Mouse (Mus musculus) megakaryocyte, embryonic 14.5 days (primary cell): ENCODE results near the gene Rspry1. TPM values are rescaled to one million over a fixed set of nuclear protein-coding genes. Genes with fewer than 3 reads are reported as not detected.

Source experiments
- H3K27me3 ChIP-seq: replicated peaks from 2 replicates; pipeline ENCODE3; 2012; ENCODE audit warnings: inconsistent platforms
- H3K36me3 ChIP-seq: replicated peaks from 2 replicates; pipeline ENCODE3; 2012; ENCODE audit warnings: low read length, inconsistent platforms, mixed read lengths
- H3K4me1 ChIP-seq: 2 replicates; pipeline ENCODE4 v1.6.1; 2012; ENCODE audit warnings: inconsistent platforms
- H3K4me3 ChIP-seq: replicated peaks from 2 replicates; pipeline ENCODE3; 2012; ENCODE audit warnings: moderate library complexity, mild to moderate bottlenecking, inconsistent platforms
- H3K9me3 ChIP-seq: 2 replicates; pipeline ENCODE4 v1.6.1; 2012; ENCODE audit warnings: inconsistent platforms
- FLI1 ChIP-seq: IDR thresholded peaks from 2 replicates; pipeline ENCODE4 v1.6.1; 2012; ENCODE audit warnings: low read length, inconsistent platforms, mixed read lengths
- GATA1 ChIP-seq: IDR thresholded peaks from 3 replicates; pipeline ENCODE4 v1.6.1; 2012; ENCODE audit warnings: mixed read lengths, low read length, inconsistent platforms, borderline replicate concordance
- polyA plus RNA-seq: library from polyadenylated mRNA; stranded (reverse); fragments of >175 nt; gene quantifications from 2 replicates; pipeline ENCODE4 v1.2.3, GENCODE M21; 2012; ENCODE audit warnings: low replicate concordance; ENCODE audit not compliant: insufficient read depth

Gene Rspry1
- polyA plus RNA-seq, 1 experiment = 3.4 TPM

- Histone ChIP-seq H3K4me3 (no peak overlapping the region), H3K9me3 (peaks cover 8% of the 10 kb centered on the region; the same call in 1 of the 2 replicates), H3K4me1 (peaks cover 27% of the 10 kb centered on the region), H3K36me3 (no peaks in the 10 kb centered on the region), H3K27me3 (peaks cover 44% of the 10 kb centered on the region)
- TF ChIP-seq GATA1 = no peak
- TF ChIP-seq FLI1 = no peak
Observed at GRCm38 (mm10) chr8:94699366-94699765, 97.6 kb downstream of the Rspry1 start.

DNA sequence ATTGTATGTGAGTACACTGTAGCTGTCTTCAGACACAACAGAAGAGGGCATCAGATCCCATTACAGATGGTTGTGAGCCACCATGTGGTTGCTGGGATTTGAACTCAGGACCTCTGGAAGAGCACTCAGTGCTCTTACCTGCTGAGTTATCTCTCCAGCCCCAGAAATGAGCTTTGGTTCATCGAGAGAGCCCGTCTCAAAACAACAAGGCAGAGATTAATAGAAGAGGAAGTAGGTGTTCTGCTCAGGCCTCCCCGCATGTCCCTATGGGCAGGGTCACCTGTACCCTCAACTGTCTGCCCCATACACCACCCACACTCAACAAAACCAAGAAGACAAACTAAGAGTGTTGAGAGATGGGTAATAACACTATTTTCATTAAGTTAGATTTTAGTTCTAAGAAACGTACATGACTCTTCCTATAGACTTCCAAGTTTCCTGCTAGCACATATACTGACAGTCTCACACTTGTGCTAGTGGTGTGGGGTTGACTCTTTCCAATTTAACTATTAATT is 98.7 kb downstream of the Rspry1 start:
- no peak for TF ChIP-seq GATA1
- no peak for TF ChIP-seq FLI1
- Histone ChIP-seq H3K9me3 (peaks cover 8% of the 10 kb centered on the region; the same call in 1 of the 2 replicates), H3K36me3 (no peaks in the 10 kb centered on the region), H3K4me3 (no peak overlapping the region), H3K27me3 (peaks cover 36% of the 10 kb centered on the region), H3K4me1 (peaks cover 33% of the 10 kb centered on the region)

DNA sequence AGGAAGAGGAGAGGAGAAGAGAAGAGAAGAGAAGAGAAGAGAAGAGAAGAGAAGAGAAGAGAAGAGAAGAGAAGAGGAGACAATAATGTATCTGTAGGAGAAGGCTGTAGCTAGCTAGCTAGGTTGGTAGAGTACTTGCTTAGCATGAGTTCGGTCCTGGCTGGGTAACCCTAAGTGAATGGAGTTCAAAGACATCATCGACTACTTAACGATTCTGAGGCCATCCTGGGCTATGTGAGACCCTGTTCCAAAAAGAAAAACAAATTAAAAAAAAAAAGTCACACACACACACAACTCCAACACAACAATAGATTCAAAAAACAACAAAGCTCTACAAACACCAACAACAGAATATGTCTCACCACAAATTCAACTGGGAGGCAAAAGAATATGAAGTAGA is 100.4 kb downstream of the Rspry1 start:
- Histone ChIP-seq H3K27me3 (peaks cover 21% of the 10 kb centered on the region), H3K4me3 (no peak overlapping the region), H3K9me3 (0 out of 2 replicates have a peak, but pooled peaks cover 4% of the 10 kb centered on the region), H3K36me3 (no peaks in the 10 kb centered on the region), H3K4me1 (peaks cover 38% of the 10 kb centered on the region)
- TF ChIP-seq FLI1 = no peak
- TF ChIP-seq GATA1 = no peak

GRCm38 (mm10) chr8:94702844-94703813 is 101.4 kb downstream of the Rspry1 start:
- TF ChIP-seq FLI1 (no peak), GATA1 (no peak)
- Histone ChIP-seq H3K36me3 (no peaks in the 10 kb centered on the region), H3K27me3 (peaks cover 15% of the 10 kb centered on the region), H3K9me3 (no peaks in the 10 kb centered on the region), H3K4me1 (peaks cover 43% of the 10 kb centered on the region), H3K4me3 (peak overlapping the region; percentile 93)

GRCm38 (mm10) chr8:94703972-94704668 is 102.4 kb downstream of the Rspry1 start:
- peaks cover 50% of the 10 kb centered on the region for H3K4me1 ChIP-seq
- no peaks in the 10 kb centered on the region for H3K36me3 ChIP-seq
- H3K27me3 ChIP-seq = peaks cover 10% of the 10 kb centered on the region
- H3K4me3 ChIP-seq = peak overlapping the region; percentile 92
- TF ChIP-seq GATA1 (no peak), FLI1 (no peak)
- no peaks in the 10 kb centered on the region for H3K9me3 ChIP-seq

DNA sequence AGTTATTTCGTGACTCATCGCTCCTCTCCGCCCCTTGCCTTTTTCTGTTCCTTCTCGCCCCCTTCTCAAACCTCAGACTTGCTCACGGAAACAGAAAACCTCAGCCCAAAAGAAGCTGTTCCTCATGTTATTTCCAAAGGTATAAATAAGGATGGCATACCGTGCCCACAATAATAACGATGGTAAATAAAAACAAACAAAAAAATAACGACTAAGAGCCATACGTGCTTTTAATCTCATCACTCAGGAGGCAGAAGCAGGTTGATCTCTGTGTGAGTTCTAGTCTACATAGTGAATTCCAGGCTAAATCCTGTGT is 102.9 kb downstream of the Rspry1 start:
- Histone ChIP-seq H3K27me3 (peaks cover 6% of the 10 kb centered on the region), H3K36me3 (no peaks in the 10 kb centered on the region), H3K4me1 (peaks cover 55% of the 10 kb centered on the region), H3K4me3 (peak overlapping the region; percentile 92), H3K9me3 (no peaks in the 10 kb centered on the region)
- no peak for TF ChIP-seq FLI1
- no peak for TF ChIP-seq GATA1

GRCm38 (mm10) chr8:94705581-94706245 is 104.0 kb downstream of the Rspry1 start:
- H3K36me3 ChIP-seq = no peaks in the 10 kb centered on the region
- no peak overlapping the region for H3K4me3 ChIP-seq
- H3K4me1 ChIP-seq = peaks cover 64% of the 10 kb centered on the region
- TF ChIP-seq FLI1 = no peak
- no peak for TF ChIP-seq GATA1
- H3K9me3 ChIP-seq = no peaks in the 10 kb centered on the region
- H3K27me3 ChIP-seq = peaks cover 5% of the 10 kb centered on the region

GRCm38 (mm10) chr8:94706732-94707395 is 105.1 kb downstream of the Rspry1 start:
- Histone ChIP-seq H3K9me3 (no peaks in the 10 kb centered on the region), H3K4me1 (peaks cover 74% of the 10 kb centered on the region), H3K27me3 (peaks cover 5% of the 10 kb centered on the region), H3K36me3 (no peaks in the 10 kb centered on the region), H3K4me3 (no peak overlapping the region)
- TF ChIP-seq FLI1 (no peak), GATA1 (no peak)

Other genes starting within 250 kb of the Rspry1 start
- gene Herpud1, start 215.5 kb upstream of the Rspry1 start, polyA plus RNA-seq = 188 and 443 TPM in 2 replicates
- gene Nlrc5, start 167.6 kb upstream of the Rspry1 start, polyA plus RNA-seq = 0.21 and 3.4 TPM in 2 replicates
- 11.4 and 13.6 TPM in 2 replicates for gene Cpne2, start 68.9 kb upstream of the Rspry1 start, polyA plus RNA-seq
- gene Fam192a, start 60 bp downstream of the Rspry1 start, polyA plus RNA-seq = 11.1 and 44.5 TPM in 2 replicates
- 13.7 and 16.1 TPM in 2 replicates for gene Arl2bp, start 64.7 kb downstream of the Rspry1 start, polyA plus RNA-seq
- not detected in 2 replicates for gene Pllp, start 94.3 kb downstream of the Rspry1 start, polyA plus RNA-seq
- gene Ccl22, start 143.7 kb downstream of the Rspry1 start, polyA plus RNA-seq = 0.30 TPM in 1 of 2 replicates, not detected in the other
- gene Cx3cl1, start 170.1 kb downstream of the Rspry1 start, polyA plus RNA-seq = 0.44 TPM in 1 of 2 replicates, not detected in the other
- not detected in 2 replicates for gene Ccl17, start 208.5 kb downstream of the Rspry1 start, polyA plus RNA-seq
- 62.7 and 175 TPM in 2 replicates for gene Coq9, start 236.4 kb downstream of the Rspry1 start, polyA plus RNA-seq
- 404 and 666 TPM in 2 replicates for gene Ciapin1, start 236.4 kb downstream of the Rspry1 start, polyA plus RNA-seq